Mouse (Mus musculus): ENCODE data around the gene Foxd1. TPM values are rescaled to one million over a fixed set of nuclear protein-coding genes. Genes with fewer than 3 reads are reported as not detected.

Gene Foxd1
- total RNA-seq, 2 experiments from 2014 or later: 1.5 to 1.9 TPM

DNA sequence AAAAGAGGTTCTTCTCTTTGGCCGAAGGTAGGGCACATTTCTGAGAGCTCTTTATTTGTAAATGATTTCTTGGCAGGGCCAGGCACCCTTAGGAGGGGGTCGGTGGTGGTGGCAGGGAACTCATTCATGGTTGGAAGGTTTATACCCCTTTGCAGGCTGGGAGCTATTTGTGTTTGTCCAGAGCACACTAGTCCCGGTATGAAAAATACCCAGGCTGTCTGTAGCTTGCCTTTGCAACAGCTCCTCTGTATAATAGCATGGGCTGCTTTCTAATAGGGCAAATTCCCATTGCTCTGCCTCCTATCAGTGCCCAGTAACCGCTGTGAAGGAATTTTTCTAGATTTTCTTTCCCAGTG lies 37.6 kb downstream of the Foxd1 start:
- no peak for DNase-seq (ENCODE audit: extremely low spot score in 1 of 2, low spot score in 2 of 2)
- H3K4me3 ChIP-seq: no peak overlapping the region
- intact Hi-C loops (cut with DNase I): no loop called here
- H3K27ac ChIP-seq: no peak overlapping the region
- TF ChIP-seq CTCF (IDR thresholded peaks at IDR 0.05): no peak

DNA sequence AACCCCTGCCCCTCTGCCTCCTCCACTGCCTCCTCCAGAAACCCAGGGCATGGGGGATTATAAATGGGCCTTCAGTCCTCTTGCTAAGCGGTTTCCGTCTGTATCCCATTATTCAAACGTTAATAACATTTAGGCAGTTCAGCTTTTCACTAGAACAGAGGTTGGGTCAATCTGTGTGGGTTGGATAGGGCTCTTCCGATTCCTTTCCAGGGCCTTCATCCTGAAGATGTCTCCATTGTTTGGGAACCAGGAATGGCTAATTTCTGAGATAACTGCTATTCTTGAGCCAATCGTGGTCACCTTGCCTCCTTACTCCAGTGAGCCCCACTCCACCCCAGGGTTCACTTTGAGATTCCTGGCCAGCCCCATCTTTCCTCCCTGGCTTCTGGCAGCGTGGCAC lies 38.0 kb downstream of the Foxd1 start:
- no peak for DNase-seq (ENCODE audit: extremely low spot score in 1 of 2, low spot score in 2 of 2)
- H3K27ac ChIP-seq: no peak overlapping the region
- H3K4me3 ChIP-seq: no peak overlapping the region
- no peak for TF ChIP-seq CTCF (IDR thresholded peaks at IDR 0.05)
- intact Hi-C loops (cut with DNase I): no loop called here

DNA sequence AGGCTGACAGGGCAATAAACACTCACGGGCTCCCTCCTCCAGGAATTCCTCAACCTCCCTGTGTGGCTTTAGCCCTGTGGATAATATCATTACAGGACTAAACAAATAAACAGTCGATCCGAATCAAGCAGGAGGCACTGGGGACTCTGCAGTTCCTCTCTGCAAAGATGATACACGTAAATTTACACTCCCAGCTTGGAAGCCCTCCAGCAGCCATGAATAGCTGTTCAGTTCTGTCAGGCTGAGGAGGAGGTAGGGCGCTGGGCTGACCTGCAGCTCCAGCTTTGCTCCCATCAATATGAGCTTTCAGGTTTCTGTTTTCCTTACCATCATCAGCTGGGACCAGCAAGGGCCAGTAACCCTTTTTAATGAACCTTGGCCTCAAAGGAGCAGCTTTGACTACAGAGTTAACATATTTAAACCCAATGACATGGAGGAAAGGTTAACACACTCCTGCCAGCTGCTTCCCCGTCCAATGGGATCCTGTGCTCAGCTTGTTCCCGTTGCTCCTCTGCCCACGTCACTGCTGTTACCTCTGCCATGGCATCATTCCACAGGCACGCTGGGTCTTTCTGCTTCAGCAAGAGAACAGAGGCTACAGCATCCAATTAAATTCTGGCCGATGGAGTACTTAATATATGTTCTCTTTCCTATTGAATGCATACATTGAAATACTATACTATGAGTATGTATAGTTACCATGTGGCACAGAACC lies 39.5 kb downstream of the Foxd1 start:
- DNase-seq (ENCODE audit: extremely low spot score in 1 of 2, low spot score in 2 of 2): no peak

More for the DNA sequence above, 39.5 kb downstream of the Foxd1 start:
- no peak for TF ChIP-seq CTCF (IDR thresholded peaks at IDR 0.05)
- intact Hi-C loops (cut with DNase I): no loop called here
- no peak overlapping the region for H3K27ac ChIP-seq
- H3K4me3 ChIP-seq: no peak overlapping the region

Other genes with a start within 250 kb of the Foxd1 start
- gene Arhgef28, start 147.8 kb upstream of the Foxd1 start, total RNA-seq (2021): 10 to 100 TPM; 37.4 to 40.7 TPM
- 10 to 100 TPM; 22.2 to 23.0 TPM for gene Utp15, start 91.2 kb upstream of the Foxd1 start, total RNA-seq (2021)
- gene Ankra2, start 91.2 kb upstream of the Foxd1 start, total RNA-seq (2021): 10 to 100 TPM; 47.1 TPM
- not detected for gene Gm21976, start 74.4 kb upstream of the Foxd1 start, total RNA-seq (2021)
- gene Btf3, start 37.2 kb upstream of the Foxd1 start, total RNA-seq (2021): 100 to 1,000 TPM; 160 to 170 TPM
- gene Gm10320, start 137.8 kb downstream of the Foxd1 start, total RNA-seq (2021): not detected

All from left cerebral cortex, adult 2 months (tissue).